13 mouse cellular contexts compared by ENCODE assay signal in genomic region chr10:60926632-60927031, GRCm38 (mm10).
"Had no signal": no experiment of that assay in that cellular context is flagged by ENCODE, and none has a peak within 500 bp of the region (broad histone marks: within the 10 kb centered on the region; RNA-seq: fewer than 3 reads in every experiment).

No protein-coding gene starts in this region.

- H3K27me3 ChIP-seq: neural tube, embryonic 12.5 days; stomach, embryonic 15.5 days had no signal

- H3K27ac ChIP-seq: midbrain, embryonic 10.5 days; midbrain, embryonic 12.5 days; neural tube, embryonic 12.5 days; stomach, embryonic 15.5 days; stomach, postnatal 0 days had no signal

- H3K9me3 ChIP-seq: midbrain, embryonic 10.5 days; midbrain, embryonic 12.5 days; neural tube, embryonic 12.5 days; stomach, embryonic 15.5 days had no signal

- H3K4me2 ChIP-seq: lung, embryonic 14.5 days; midbrain, embryonic 12.5 days; neural tube, embryonic 12.5 days; stomach, embryonic 15.5 days had no signal

- H3K4me1 ChIP-seq: stomach, embryonic 15.5 days had no signal

- H3K4me3 ChIP-seq: midbrain, embryonic 10.5 days; midbrain, embryonic 12.5 days; neural tube, embryonic 12.5 days; stomach, embryonic 15.5 days had no signal

- H3K36me3 ChIP-seq: midbrain, embryonic 10.5 days; midbrain, embryonic 12.5 days; neural tube, embryonic 12.5 days; stomach, embryonic 15.5 days had no signal

- H3K9ac ChIP-seq: lung, embryonic 14.5 days; midbrain, embryonic 12.5 days; neural tube, embryonic 12.5 days; stomach, embryonic 15.5 days had no signal

- DNase-seq: lung, adult 18-20 months; lung, embryonic 14.5 days; lung, postnatal 10 days; midbrain, embryonic 14.5 days; right cerebral cortex, postnatal 14 days; thymus, adult 2 months; thymus, postnatal 25 days; thymus, postnatal 4 days had no signal
